Mouse (Mus musculus) neural tube, embryonic 12.5 days (tissue): ENCODE data around the gene Wee1. TPM values are rescaled to one million over a fixed set of nuclear protein-coding genes. Genes with fewer than 3 reads are reported as not detected.
"Not testable (repeated sequence)": the region's sequence is repeated elsewhere in the genome, so short reads cannot be mapped to it uniquely, and the experiment has no call there.

Experiments used
- ATAC-seq: fragments of 200-750 bp; cut with Nextera tagmentation; 2 replicates; pipeline ENCODE4 v1.8.0; 2017; ENCODE audit warnings: low read depth, mild to moderate bottlenecking, moderate TSS enrichment, moderate library complexity; ENCODE audit not compliant: low FRiP score
- H3K27ac ChIP-seq: fragments of 300-500 bp; sonication (generic); 2 replicates; pipeline ENCODE4 v1.5.1; 2016
- H3K27me3 ChIP-seq: fragments of 300-500 bp; sonication (generic); replicated peaks from 2 replicates; pipeline ENCODE4 v1.6.1; 2016; ENCODE audit warnings: mild to moderate bottlenecking
- H3K36me3 ChIP-seq: fragments of 300-500 bp; sonication (generic); 2 replicates; pipeline ENCODE4 v1.6.1; 2016; ENCODE audit warnings: mild to moderate bottlenecking
- H3K4me1 ChIP-seq: fragments of 300-500 bp; sonication (generic); 2 replicates; pipeline ENCODE4 v1.6.1; 2016
- H3K4me2 ChIP-seq: fragments of 300-500 bp; sonication (generic); replicated peaks from 2 replicates; pipeline ENCODE4 v1.6.1; 2016; ENCODE audit warnings: mild to moderate bottlenecking
- H3K4me3 ChIP-seq: fragments of 300-500 bp; sonication (generic); 2 replicates; pipeline ENCODE4 v1.5.1; 2016
- H3K9ac ChIP-seq: fragments of 300-500 bp; sonication (generic); 2 replicates; pipeline ENCODE4 v1.6.1; 2016; ENCODE audit warnings: mild to moderate bottlenecking
- H3K9me3 ChIP-seq: fragments of 300-500 bp; sonication (generic); 2 replicates; pipeline ENCODE4 v1.6.1; 2016; ENCODE audit warnings: mild to moderate bottlenecking
- WGBS: fragments of 180-500 bp; shearing (Covaris S2); methylation state at CpG from one replicate; pipeline ENCODE4 v1.1.7; 2016; 5-methylcytosine and 5-hydroxymethylcytosine counted together
- polyA plus RNA-seq: library from polyadenylated mRNA; unstranded; fragments of >200 nt; fragmentation: Nextera tagmentation; extraction: Ambion mirVana; gene quantifications from 2 replicates; pipeline ENCODE4 v1.2.1, GENCODE M21; 2016

Gene Wee1
- polyA plus RNA-seq, 1 experiment from 2014 or later = 24.1 TPM

DNA sequence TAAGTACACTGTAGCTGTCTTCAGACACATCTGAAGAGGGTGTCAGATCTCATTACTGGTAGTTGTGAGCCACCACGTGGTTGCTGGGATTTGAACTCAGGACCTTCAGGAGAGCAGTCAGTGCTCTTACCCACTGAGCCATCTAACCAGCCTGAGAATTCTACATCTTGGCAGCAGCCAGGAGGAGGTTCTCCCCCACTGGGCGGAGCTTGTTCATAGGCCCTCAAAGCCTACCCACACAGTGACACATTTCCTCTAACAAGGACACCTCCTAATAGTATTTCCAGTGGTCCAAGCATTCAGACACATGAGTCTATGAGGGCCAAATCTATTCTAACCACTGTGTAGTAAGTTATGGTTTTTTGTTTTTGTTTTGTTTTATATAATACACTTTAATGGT is 6.7 kb downstream of the Wee1 start:
- peaks cover 40% of the 10 kb centered on the region for H3K36me3 ChIP-seq
- no peak for ATAC-seq
- no peak overlapping the region for H3K4me2 ChIP-seq
- H3K27ac ChIP-seq = no peak overlapping the region
- 89% methylated on average over 2 of the region's 2 CpGs for WGBS
- H3K9me3 ChIP-seq = no peaks in the 10 kb centered on the region
- H3K4me3 ChIP-seq = no peak overlapping the region
- no peaks in the 10 kb centered on the region for H3K27me3 ChIP-seq
- H3K9ac ChIP-seq = no peak overlapping the region
- H3K4me1 ChIP-seq = peaks cover 5% of the 10 kb centered on the region; the same call in 1 of the 2 replicates

DNA sequence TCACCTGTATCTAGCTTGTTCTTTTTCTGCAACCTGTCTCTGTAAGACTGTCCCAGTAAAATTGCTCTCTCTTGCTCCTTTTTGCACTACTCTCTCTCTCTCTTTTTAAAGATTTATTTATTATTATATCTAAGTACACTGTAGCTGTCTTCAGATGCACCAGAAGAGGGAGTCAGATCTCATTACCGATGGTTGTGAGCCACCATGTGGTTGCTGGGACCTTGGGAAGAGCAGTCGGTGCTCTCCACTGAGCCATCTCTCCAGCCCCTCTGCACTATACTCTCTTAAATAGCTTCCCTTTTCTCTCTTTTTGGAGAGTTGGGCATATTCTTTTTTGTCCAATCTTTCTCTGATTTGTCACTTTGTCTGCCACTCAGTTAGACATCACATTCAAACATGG is 10.4 kb downstream of the Wee1 start:
- H3K9me3 ChIP-seq, H3K4me1 ChIP-seq, H3K4me2 ChIP-seq, H3K27ac ChIP-seq, H3K4me3 ChIP-seq, ATAC-seq, H3K9ac ChIP-seq, H3K27me3 ChIP-seq: not testable (repeated sequence)
- 81% methylated on average over 2 of the region's 2 CpGs for WGBS
- peaks cover 60% of the 10 kb centered on the region for H3K36me3 ChIP-seq

DNA sequence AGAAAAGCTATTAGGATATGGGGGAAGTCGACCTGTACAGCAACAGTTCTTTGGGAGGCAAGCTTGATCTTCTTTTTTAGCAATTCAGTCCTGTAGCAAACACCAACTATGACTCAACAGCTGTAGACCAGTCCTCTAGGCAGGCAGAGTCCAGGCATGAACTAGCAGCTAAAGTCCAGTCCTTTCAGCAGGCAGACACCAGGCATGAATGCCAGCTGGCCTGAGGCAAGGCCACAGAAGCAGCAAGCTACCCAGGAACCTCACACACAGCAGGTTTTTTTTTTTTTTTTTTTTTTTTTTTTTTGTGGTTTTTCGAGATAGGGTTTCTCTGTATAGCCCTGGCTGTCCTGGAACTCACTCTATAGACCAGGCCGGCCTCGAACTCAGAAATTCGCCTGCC is 12.1 kb downstream of the Wee1 start:
- ATAC-seq = no peak
- Histone ChIP-seq H3K36me3 (peaks cover 68% of the 10 kb centered on the region), H3K9me3 (no peaks in the 10 kb centered on the region), H3K9ac (no peak overlapping the region), H3K4me1 (no peaks in the 10 kb centered on the region), H3K4me2 (no peak overlapping the region), H3K27ac (no peak overlapping the region), H3K4me3 (no peak overlapping the region), H3K27me3 (no peaks in the 10 kb centered on the region)
- 98% methylated on average over 5 of the region's 5 CpGs for WGBS

GRCm38 (mm10) chr7:110138538-110138937 is 16.7 kb downstream of the Wee1 start:
- no peaks in the 10 kb centered on the region for H3K9me3 ChIP-seq
- no peak overlapping the region for H3K4me3 ChIP-seq
- no peak for ATAC-seq
- H3K4me1 ChIP-seq = no peaks in the 10 kb centered on the region
- H3K27ac ChIP-seq = no peak overlapping the region
- peaks cover 65% of the 10 kb centered on the region for H3K36me3 ChIP-seq
- 83% methylated on average over 2 of the region's 2 CpGs for WGBS
- no peaks in the 10 kb centered on the region for H3K27me3 ChIP-seq
- no peak overlapping the region for H3K4me2 ChIP-seq
- no peak overlapping the region for H3K9ac ChIP-seq

DNA sequence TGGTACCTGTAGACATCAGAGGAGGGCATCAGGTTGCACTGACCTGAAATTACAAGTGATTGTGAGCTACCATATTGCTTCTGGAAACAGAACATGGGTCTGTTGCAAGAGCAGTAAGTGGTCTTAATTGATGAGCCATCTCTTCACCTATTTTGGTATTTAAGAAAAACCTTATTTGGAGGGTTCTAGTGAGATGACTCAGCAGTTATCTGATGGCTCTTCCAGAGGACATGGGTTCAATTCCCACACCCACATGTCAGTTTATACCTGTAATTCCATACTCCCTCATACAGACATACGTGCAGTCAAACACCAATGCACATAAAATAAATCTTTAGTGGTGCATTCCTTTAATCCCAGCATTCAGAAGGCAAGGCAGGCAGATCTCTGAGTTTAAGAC is 22.0 kb downstream of the Wee1 start:
- 97% methylated on average over 1 of the region's 1 CpGs for WGBS

DNA sequence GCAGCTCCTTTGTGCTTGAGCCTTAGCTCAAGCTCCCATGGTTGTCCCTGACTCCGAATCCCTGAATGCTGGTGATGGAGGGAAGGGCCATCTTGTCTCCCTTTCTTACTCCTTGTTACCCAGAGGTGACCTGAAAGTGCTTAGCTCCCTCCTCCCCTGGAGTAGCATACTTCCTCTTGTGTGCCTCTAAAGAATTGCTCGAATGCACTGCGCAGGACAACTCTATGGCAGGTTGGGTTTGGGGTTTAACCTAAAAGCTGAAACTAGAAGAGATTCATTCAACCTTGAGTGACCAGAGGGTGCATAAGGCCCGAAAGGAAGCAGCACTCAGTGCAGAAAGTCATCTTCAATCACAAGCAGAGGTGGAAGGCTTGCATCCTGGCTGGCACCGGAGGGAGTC is 31.0 kb downstream of the Wee1 start:
- Histone ChIP-seq H3K4me2 (no peak overlapping the region), H3K27ac (no peak overlapping the region), H3K36me3 (no peaks in the 10 kb centered on the region), H3K9ac (no peak overlapping the region), H3K9me3 (no peaks in the 10 kb centered on the region), H3K4me3 (no peak overlapping the region), H3K4me1 (no peaks in the 10 kb centered on the region), H3K27me3 (no peaks in the 10 kb centered on the region)
- WGBS = 83% methylated on average over 5 of the region's 5 CpGs
- no peak for ATAC-seq

More for the DNA sequence above, 22.0 kb downstream of the Wee1 start:
- Histone ChIP-seq H3K4me2 (no peak overlapping the region), H3K4me1 (no peaks in the 10 kb centered on the region), H3K27me3 (no peaks in the 10 kb centered on the region), H3K9me3 (no peaks in the 10 kb centered on the region), H3K4me3 (no peak overlapping the region), H3K9ac (no peak overlapping the region), H3K36me3 (peaks cover 31% of the 10 kb centered on the region), H3K27ac (no peak overlapping the region)
- ATAC-seq = no peak

- Histone ChIP-seq H3K36me3 (no peaks in the 10 kb centered on the region), H3K27me3 (no peaks in the 10 kb centered on the region), H3K4me3 (no peak overlapping the region), H3K27ac (no peak overlapping the region), H3K4me1 (no peaks in the 10 kb centered on the region), H3K4me2 (no peak overlapping the region), H3K9me3 (no peaks in the 10 kb centered on the region), H3K9ac (no peak overlapping the region)
- WGBS = 73% methylated on average over 4 of the region's 4 CpGs
- no peak for ATAC-seq
Observed at GRCm38 (mm10) chr7:110156712-110157260, 34.9 kb downstream of the Wee1 start.

DNA sequence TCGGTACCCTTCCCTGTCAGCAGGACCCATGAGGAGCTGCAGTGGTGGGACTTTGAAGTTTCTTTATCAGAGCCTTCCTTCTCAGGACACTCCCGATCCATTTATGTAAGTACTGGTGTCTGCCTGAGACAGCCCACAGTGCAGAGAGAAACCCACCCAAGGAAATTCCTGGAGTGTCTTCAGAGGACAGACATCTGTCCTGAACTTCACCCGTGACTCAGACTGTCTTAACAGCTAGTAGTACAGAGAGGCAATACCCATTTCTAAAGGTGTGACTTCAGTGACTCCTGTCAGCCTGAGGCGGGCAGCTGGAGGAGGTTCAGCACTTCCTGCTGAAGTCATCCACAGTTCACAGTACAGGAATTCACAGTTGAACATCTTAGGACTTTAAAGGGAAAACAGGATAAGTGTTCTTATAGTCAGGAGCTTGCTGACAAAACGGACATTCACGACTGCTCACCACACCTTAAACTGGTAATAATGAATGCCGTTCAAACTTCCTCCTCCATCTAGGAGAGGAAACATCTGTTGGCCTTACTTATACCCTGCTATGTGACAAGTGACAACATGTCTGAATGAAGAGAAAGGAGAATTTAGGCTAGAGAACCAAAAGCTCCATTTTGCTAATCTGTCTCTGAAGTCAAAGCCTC is 35.5 kb downstream of the Wee1 start:
- H3K9ac ChIP-seq = no peak overlapping the region
- no peaks in the 10 kb centered on the region for H3K27me3 ChIP-seq
- no peaks in the 10 kb centered on the region for H3K36me3 ChIP-seq
- no peak for ATAC-seq
- H3K27ac ChIP-seq = no peak overlapping the region
- no peak overlapping the region for H3K4me2 ChIP-seq
- H3K4me1 ChIP-seq = no peaks in the 10 kb centered on the region
- H3K4me3 ChIP-seq = no peak overlapping the region
- H3K9me3 ChIP-seq = no peaks in the 10 kb centered on the region
- 69% methylated on average over 7 of the region's 7 CpGs for WGBS

DNA sequence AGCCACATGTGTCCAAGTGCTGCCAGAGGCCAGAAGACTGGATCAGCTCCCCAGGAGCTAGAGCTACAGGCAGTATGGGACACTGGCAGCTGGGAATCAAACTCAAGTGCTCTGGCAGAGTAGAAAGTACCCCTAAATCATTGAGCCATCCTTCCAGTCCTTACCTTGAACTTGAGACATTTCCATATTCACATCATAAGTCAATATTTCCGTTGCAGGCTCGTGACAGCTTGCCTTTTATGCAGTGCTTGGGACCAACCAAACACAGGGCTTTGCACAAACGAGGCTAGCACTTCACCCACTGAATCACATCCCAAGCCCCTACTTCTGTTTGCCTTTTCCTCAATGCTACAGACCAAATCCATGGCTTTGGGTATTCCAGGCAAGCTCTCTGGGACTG is 36.2 kb downstream of the Wee1 start:
- WGBS = 77% methylated on average over 3 of the region's 3 CpGs
- Histone ChIP-seq H3K27ac (no peak overlapping the region), H3K9ac (no peak overlapping the region), H3K4me3 (no peak overlapping the region), H3K4me1 (no peaks in the 10 kb centered on the region), H3K4me2 (no peak overlapping the region), H3K9me3 (no peaks in the 10 kb centered on the region), H3K36me3 (no peaks in the 10 kb centered on the region), H3K27me3 (no peaks in the 10 kb centered on the region)
- no peak for ATAC-seq

- H3K27me3 ChIP-seq, H3K4me3 ChIP-seq, H3K9ac ChIP-seq, H3K36me3 ChIP-seq, ATAC-seq, H3K27ac ChIP-seq, H3K4me1 ChIP-seq, H3K9me3 ChIP-seq, H3K4me2 ChIP-seq: not testable (repeated sequence)
Observed at GRCm38 (mm10) chr7:110160109-110160508, 38.3 kb downstream of the Wee1 start.

- Histone ChIP-seq H3K4me3 (no peak overlapping the region), H3K9me3 (no peaks in the 10 kb centered on the region), H3K9ac (no peak overlapping the region), H3K4me2 (no peak overlapping the region), H3K27ac (no peak overlapping the region), H3K4me1 (no peaks in the 10 kb centered on the region), H3K36me3 (no peaks in the 10 kb centered on the region), H3K27me3 (no peaks in the 10 kb centered on the region)
- ATAC-seq = no peak
Observed at GRCm38 (mm10) chr7:110160601-110161000, 38.8 kb downstream of the Wee1 start.

- Histone ChIP-seq H3K27me3 (no peaks in the 10 kb centered on the region), H3K4me3 (no peak overlapping the region), H3K9ac (no peak overlapping the region), H3K27ac (no peak overlapping the region), H3K4me2 (no peak overlapping the region), H3K9me3 (no peaks in the 10 kb centered on the region), H3K4me1 (no peaks in the 10 kb centered on the region), H3K36me3 (no peaks in the 10 kb centered on the region)
- 94% methylated on average over 6 of the region's 6 CpGs for WGBS
- ATAC-seq = no peak
Observed at GRCm38 (mm10) chr7:110163024-110163423, 41.2 kb downstream of the Wee1 start.

GRCm38 (mm10) chr7:110164103-110164681 is 42.3 kb downstream of the Wee1 start:
- ATAC-seq = peak; percentile 89
- Histone ChIP-seq H3K27me3 (no peaks in the 10 kb centered on the region), H3K4me2 (peak overlapping the region; percentile 77), H3K4me3 (peak overlapping the region; percentile 46), H3K4me1 (no peaks in the 10 kb centered on the region), H3K36me3 (no peaks in the 10 kb centered on the region), H3K9ac (peak overlapping the region; percentile 59), H3K9me3 (no peaks in the 10 kb centered on the region), H3K27ac (peak overlapping the region; percentile 38)
- WGBS = under 1% methylated on average over 24 of the region's 24 CpGs
